Mouse (Mus musculus) activated CD4-positive, CD25-positive, alpha-beta regulatory T cell (primary cell): ENCODE results near the gene Plin5. TPM values are rescaled to one million over a fixed set of nuclear protein-coding genes. Genes with fewer than 3 reads are reported as not detected.

Experiments used
- polyA plus RNA-seq, 2 experiments: library from polyadenylated mRNA; unstranded; fragments of 100-300 nt; shearing (Covaris generic); gene quantifications; one replicate each; pipeline ENCODE4 v1.2.1; 2017

The Plin5 gene
- polyA plus RNA-seq = not detected

GRCm38 (mm10) chr17:56117251-56117710 lies at the start of gene Plin5:
Gene Plin5, minus strand, starts transcription at chr17:56117596.

GRCm38 (mm10) chr17:56162231-56162774 lies 44.9 kb upstream of the Plin5 start, which contains the start of gene Tnfaip8l1:
Gene Tnfaip8l1, plus strand, starts transcription at chr17:56162477.

DNA sequence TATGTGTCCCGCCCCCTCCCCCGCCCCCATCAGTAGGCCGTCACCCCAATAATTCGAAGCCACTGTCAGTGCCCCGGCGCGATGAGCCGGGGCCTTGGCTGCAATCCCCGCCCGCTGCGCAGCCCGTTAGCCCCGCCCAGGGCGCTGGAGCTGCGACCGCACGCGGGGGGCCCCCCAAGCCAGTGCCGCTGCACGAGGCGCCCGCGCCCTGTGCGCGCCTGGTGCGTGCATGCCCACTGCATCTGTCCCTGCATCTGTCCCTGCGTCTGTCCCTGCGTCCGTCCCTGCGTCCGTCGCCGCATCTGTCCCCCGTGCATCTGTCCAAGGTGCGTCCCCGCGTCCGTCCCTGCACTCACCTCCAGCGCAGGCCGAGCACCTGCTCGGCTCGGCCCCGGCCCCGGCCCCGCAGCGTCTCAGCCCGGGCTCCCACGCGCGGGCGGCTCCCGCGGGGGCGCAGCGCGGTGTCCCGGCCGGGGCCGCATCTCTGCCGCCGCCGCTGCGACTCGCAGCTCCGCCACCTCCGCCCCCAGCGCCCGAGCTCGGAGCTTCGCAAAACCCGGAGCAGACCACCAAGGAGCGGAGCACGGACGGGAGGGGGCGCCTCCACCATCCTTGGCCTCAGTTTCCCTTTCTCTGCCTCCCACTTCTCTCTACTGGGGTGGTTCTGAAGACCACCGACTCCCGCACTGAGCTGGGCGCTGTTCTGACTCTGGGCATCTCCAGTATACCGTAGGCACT lies 22.6 kb upstream of the Plin5 start, which contains the start of gene Sema6b:
Sema6b (minus strand) TSS at position 486 of the 738 bp plus-strand sequence.

GRCm38 (mm10) chr17:56121826-56122225 lies 4.4 kb upstream of the Plin5 start, which contains the start of gene Lrg1:
Gene Lrg1, minus strand, starts transcription at chr17:56122001.

GRCm38 (mm10) chr17:56109219-56110051 lies 8.0 kb downstream of the Plin5 start, which contains the start of gene Plin4:
Gene Plin4, minus strand, starts transcription at chr17:56109803.

GRCm38 (mm10) chr17:56078880-56079795 lies 38.3 kb downstream of the Plin5 start, which contains the start of gene Hdgfl2:
Gene Hdgfl2, plus strand, starts transcription at chr17:56079634.

DNA sequence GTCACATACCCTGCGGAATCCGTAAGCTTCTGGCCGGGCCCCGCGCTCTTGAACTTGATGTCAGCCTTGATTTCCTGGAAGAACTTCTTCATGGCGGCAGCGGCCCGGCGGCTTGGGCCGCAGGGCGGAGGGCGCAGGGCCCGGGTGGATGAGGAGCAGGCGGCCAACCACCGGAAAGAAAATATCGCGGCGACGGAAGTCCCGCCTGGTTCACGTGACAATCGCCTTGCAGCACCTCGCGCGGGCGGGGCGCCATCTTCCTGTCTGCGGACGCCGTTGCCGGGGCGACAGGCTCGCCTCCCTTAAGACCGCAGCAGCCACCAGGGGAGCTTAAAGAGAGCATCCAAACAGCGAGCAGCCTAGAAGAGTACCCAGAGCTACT lies 42.6 kb downstream of the Plin5 start, which contains the start of gene Ubxn6:
Ubxn6 (minus strand) TSS at position 202 of the 382 bp plus-strand sequence.

Other genes starting within 250 kb of the Plin5 start
- gene Zfp119a, start 238.7 kb downstream of the Plin5 start, polyA plus RNA-seq = 10 to 100 TPM in 1 of 2 experiments, 1 to 10 TPM in 1; 9.5 to 17.1 TPM
- 10 to 100 TPM; 20.8 to 24.1 TPM for gene Zfp959, start 225.5 kb downstream of the Plin5 start, polyA plus RNA-seq
- 10 to 100 TPM in 1 of 2 experiments, 1 to 10 TPM in 1; 9.2 to 13.1 TPM for gene Zfp119b, start 168.1 kb downstream of the Plin5 start, polyA plus RNA-seq
- gene Ebi3, start 165.0 kb downstream of the Plin5 start, polyA plus RNA-seq = 10 to 100 TPM; 43.1 to 73.4 TPM
- gene Yju2, start 158.5 kb downstream of the Plin5 start, polyA plus RNA-seq = 10 to 100 TPM; 29.4 to 44.6 TPM
- under 1 TPM; 0.17 to 0.95 TPM for gene Shd, start 147.1 kb downstream of the Plin5 start, polyA plus RNA-seq
- gene Fsd1, start 131.1 kb downstream of the Plin5 start, polyA plus RNA-seq = under 1 TPM in 1 of 2 experiments, not detected in 1; 0.93 TPM
- under 1 TPM; 0.31 to 0.97 TPM for gene Stap2, start 112.0 kb downstream of the Plin5 start, polyA plus RNA-seq
- gene Mpnd, start 111.9 kb downstream of the Plin5 start, polyA plus RNA-seq = 100 to 1,000 TPM; 106 to 109 TPM
- gene Sh3gl1, start 81.0 kb downstream of the Plin5 start, polyA plus RNA-seq = 100 to 1,000 TPM; 159 to 164 TPM
- gene Chaf1a, start 77.2 kb downstream of the Plin5 start, polyA plus RNA-seq = 10 to 100 TPM in 1 of 2 experiments, 1 to 10 TPM in 1; 4.0 to 11.4 TPM
- gene Ubxn6, start 42.6 kb downstream of the Plin5 start, polyA plus RNA-seq = 10 to 100 TPM; 76.4 TPM
- gene Hdgfl2, start 38.0 kb downstream of the Plin5 start, polyA plus RNA-seq = 100 to 1,000 TPM in 1 of 2 experiments, 10 to 100 TPM in 1; 97.9 to 101 TPM
- not detected for gene Plin4, start 7.8 kb downstream of the Plin5 start, polyA plus RNA-seq
- gene Lrg1, start 4.4 kb upstream of the Plin5 start, polyA plus RNA-seq = under 1 TPM in 1 of 2 experiments, not detected in 1; 0.74 TPM
- under 1 TPM; 0.12 to 0.44 TPM for gene Sema6b, start 22.7 kb upstream of the Plin5 start, polyA plus RNA-seq
- 10 to 100 TPM; 32.7 to 39.4 TPM for gene Tnfaip8l1, start 44.9 kb upstream of the Plin5 start, polyA plus RNA-seq
- 10 to 100 TPM; 57.9 to 59.9 TPM for gene Mydgf, start 66.3 kb upstream of the Plin5 start, polyA plus RNA-seq
- 10 to 100 TPM; 19.0 to 43.4 TPM for gene Dpp9, start 101.3 kb upstream of the Plin5 start, polyA plus RNA-seq
- 10 to 100 TPM; 10.3 to 12.3 TPM for gene Fem1a, start 139.2 kb upstream of the Plin5 start, polyA plus RNA-seq
- gene Ticam1, start 159.2 kb upstream of the Plin5 start, polyA plus RNA-seq = 1 to 10 TPM; 4.8 to 8.9 TPM
- 10 to 100 TPM; 22.9 to 32.3 TPM for gene Plin3, start 175.3 kb upstream of the Plin5 start, polyA plus RNA-seq
- under 1 TPM in 1 of 2 experiments, not detected in 1; 0.33 TPM for gene Arrdc5, start 182.7 kb upstream of the Plin5 start, polyA plus RNA-seq
- 10 to 100 TPM; 13.1 to 31.3 TPM for gene Uhrf1, start 185.7 kb upstream of the Plin5 start, polyA plus RNA-seq
- gene Kdm4b, start 208.5 kb upstream of the Plin5 start, polyA plus RNA-seq = 10 to 100 TPM; 33.2 to 40.2 TPM